Mouse (Mus musculus): Measurements from ENCODE around the gene Tmem81. TPM values are rescaled to one million over a fixed set of nuclear protein-coding genes. Genes with fewer than 3 reads are reported as not detected.
A peak's percentile ranks its signal among the peaks of the same experiment; 100 is the strongest.

Tmem81 gene
- polyA plus RNA-seq, 1 experiment: 6.1 TPM

DNA sequence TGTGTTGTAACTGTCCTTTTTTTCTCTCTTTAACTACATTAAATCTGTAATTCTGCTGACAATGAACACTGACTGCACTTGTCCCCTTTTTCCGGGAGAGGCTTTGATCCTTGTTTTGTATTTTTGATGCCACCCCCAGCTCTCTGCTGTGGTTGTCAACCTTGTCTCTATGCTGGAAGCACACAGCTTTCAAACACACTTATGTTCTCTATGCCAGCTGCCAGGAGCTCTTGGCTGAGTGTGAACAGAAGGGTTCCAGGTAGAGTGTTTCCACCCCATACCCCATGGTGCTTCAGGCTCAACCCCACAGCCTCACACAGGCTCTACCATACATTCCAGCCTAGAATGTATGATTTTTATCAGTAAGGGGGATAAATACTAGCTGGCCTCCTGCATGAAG, 31.5 kb upstream of the Tmem81 start:
- no peak for DNase-seq
- TF ChIP-seq CTCF (IDR thresholded peaks at IDR 0.05; ENCODE audit: borderline replicate concordance, insufficient read depth, low read depth, low read length) (no peak), POLR2A (IDR thresholded peaks at IDR 0.05; ENCODE audit: borderline replicate concordance, insufficient read depth, low read length) (no peak)
- Histone ChIP-seq H3K27me3 (ENCODE audit: control insufficient read depth, insufficient read depth, low read length) (no peaks in the 10 kb centered on the region), H3K4me3 (replicated peaks; ENCODE audit: insufficient read depth, low read depth, low read length) (no peak overlapping the region), H3K4me1 (ENCODE audit: control insufficient read depth, insufficient read depth, low read length) (no peaks in the 10 kb centered on the region; the same call in 1 of the 2 replicates), H3K27ac (ENCODE audit: insufficient read depth, low read length) (no peak overlapping the region)
- 21% methylated on average over 1 of the region's 1 CpGs for WGBS

DNA sequence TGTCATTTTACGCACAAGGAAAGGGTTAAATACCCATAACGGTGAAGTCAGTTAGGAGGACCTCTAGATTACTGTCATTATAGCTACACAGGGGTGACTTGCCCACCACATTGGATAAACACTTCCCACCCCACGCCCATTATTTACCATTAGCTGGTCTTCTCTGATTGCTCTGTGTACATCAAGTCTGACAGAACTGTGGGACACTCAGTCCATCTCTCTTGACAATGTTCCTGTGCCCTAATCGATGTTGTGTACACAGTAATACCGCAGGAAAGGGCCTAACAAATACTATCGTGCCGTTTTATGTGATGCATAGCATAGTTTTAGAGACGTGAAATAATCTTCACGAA, 29.5 kb upstream of the Tmem81 start:
- WGBS: 5% methylated on average over 9 of the region's 9 CpGs
- DNase-seq: no peak

DNA sequence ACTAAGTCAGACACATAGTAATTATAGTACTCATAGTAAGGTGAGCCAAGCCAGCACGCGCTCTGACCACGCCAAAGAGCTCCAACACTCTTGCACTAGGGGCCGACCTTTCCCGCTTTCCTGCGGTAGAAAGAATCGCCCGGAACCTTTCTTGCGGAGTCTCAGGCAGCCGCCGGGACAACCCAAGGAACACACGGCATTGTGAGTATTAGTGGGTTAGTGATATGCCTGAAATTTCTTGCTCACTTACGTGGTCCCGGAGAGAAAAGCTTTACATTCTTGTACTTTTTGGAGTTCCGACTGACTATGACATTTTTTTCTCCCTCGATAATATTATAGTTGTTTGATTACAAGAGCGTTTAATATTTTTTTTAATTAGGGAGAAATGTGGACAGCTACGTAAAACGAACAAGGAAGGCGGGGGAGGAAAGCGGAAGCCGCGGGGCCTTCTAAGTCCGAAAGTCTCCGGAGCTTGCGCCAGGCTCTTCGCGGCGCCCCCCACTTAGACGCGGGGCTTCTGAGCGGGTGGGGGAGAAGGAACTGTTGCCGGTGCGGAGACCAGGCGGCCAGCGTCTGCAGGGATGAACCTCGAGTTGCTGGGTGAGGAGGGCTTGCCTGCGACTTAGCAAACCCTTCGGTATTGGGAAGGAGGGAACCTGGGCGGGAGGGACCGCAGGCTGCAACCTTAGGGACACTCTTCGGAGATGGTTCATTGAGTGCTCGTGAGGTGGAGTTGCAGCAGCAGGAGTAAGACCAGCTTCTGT, 28.9 kb upstream of the Tmem81 start, which contains the start of gene Rbbp5:
Gene Rbbp5, plus strand, starts transcription at position 438 of the 764 bp plus-strand sequence.
- under 1% methylated on average over 43 of the region's 43 CpGs for WGBS
- Histone ChIP-seq H3K27me3 (ENCODE audit: control insufficient read depth, insufficient read depth, low read length) (no peaks in the 10 kb centered on the region), H3K4me1 (ENCODE audit: control insufficient read depth, insufficient read depth, low read length) (no peaks in the 10 kb centered on the region; the same call in 1 of the 2 replicates), H3K4me3 (replicated peaks; ENCODE audit: insufficient read depth, low read depth, low read length) (peak within 1 kb of the TSS; percentile 98), H3K27ac (ENCODE audit: insufficient read depth, low read length) (peak within 1 kb of the TSS; percentile 65; the same call in 1 of the 2 replicates)
- TF ChIP-seq POLR2A (IDR thresholded peaks at IDR 0.05; ENCODE audit: borderline replicate concordance, insufficient read depth, low read length) (peak; percentile 65; the same call in 1 of the 2 replicates), CTCF (IDR thresholded peaks at IDR 0.05; ENCODE audit: borderline replicate concordance, insufficient read depth, low read depth, low read length) (no peak)
- peak; percentile 85 to 91 for DNase-seq

More for the DNA sequence above, 29.5 kb upstream of the Tmem81 start:
- no peak for TF ChIP-seq CTCF (IDR thresholded peaks at IDR 0.05; ENCODE audit: borderline replicate concordance, insufficient read depth, low read depth, low read length)
- Histone ChIP-seq H3K4me1 (ENCODE audit: control insufficient read depth, insufficient read depth, low read length) (no peaks in the 10 kb centered on the region; the same call in 1 of the 2 replicates), H3K4me3 (replicated peaks; ENCODE audit: insufficient read depth, low read depth, low read length) (peak overlapping the region; percentile 98), H3K27ac (ENCODE audit: insufficient read depth, low read length) (peak overlapping the region; percentile 65; the same call in 1 of the 2 replicates), H3K27me3 (ENCODE audit: control insufficient read depth, insufficient read depth, low read length) (no peaks in the 10 kb centered on the region)

DNA sequence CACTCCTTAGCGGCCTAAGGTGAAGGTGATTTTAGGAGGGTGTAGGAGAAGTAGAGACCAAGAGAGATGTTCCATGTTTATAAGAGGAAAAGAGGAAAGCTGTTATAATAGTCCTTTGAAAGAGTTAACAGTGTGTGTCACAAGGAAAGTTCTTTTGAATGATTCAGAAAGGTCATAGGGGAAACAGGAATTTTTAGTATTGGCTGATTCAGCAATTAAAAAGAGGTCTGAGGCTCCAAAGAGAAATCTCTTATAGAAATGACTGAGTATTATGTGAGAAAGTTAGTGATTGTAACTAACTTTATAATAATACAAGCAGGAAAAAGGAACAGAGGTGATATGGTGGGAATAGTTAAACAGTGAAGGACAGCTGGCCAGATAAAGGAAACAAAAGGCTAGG, 26.6 kb upstream of the Tmem81 start:
- Histone ChIP-seq H3K4me3 (replicated peaks; ENCODE audit: insufficient read depth, low read depth, low read length) (no peak overlapping the region), H3K27me3 (ENCODE audit: control insufficient read depth, insufficient read depth, low read length) (no peaks in the 10 kb centered on the region), H3K4me1 (ENCODE audit: control insufficient read depth, insufficient read depth, low read length) (no peaks in the 10 kb centered on the region; the same call in 1 of the 2 replicates), H3K27ac (ENCODE audit: insufficient read depth, low read length) (no peak overlapping the region)
- no peak for TF ChIP-seq CTCF (IDR thresholded peaks at IDR 0.05; ENCODE audit: borderline replicate concordance, insufficient read depth, low read depth, low read length)
- TF ChIP-seq POLR2A (IDR thresholded peaks at IDR 0.05; ENCODE audit: borderline replicate concordance, insufficient read depth, low read length): no peak
- no peak for DNase-seq
- 82% methylated on average over 1 of the region's 1 CpGs for WGBS

DNA sequence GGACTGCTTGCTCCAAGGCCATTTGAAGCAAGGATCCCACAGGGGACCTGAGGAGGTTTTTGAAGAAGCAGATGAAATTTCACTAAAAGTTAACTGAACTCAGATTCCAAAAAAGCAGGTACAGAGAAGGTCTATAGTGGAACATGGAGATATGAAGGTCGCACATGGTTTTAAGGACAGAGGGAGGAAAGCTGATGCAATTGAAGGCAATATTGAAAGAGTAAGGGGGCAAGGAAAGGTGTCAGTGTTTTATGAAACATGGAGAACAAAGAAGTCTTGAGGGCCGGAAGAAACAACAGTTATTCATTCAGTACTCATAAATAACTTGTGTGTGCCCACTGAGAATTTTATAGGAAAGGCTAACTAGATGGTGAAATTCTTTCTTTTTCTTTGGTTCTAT, 24.4 kb upstream of the Tmem81 start:
- no peaks in the 10 kb centered on the region for H3K27me3 ChIP-seq (ENCODE audit: control insufficient read depth, insufficient read depth, low read length)
- 89% methylated on average over 2 of the region's 2 CpGs for WGBS
- TF ChIP-seq POLR2A (IDR thresholded peaks at IDR 0.05; ENCODE audit: borderline replicate concordance, insufficient read depth, low read length) (no peak), CTCF (IDR thresholded peaks at IDR 0.05; ENCODE audit: borderline replicate concordance, insufficient read depth, low read depth, low read length) (no peak)
- no peak overlapping the region for H3K4me3 ChIP-seq (replicated peaks; ENCODE audit: insufficient read depth, low read depth, low read length)
- H3K4me1 ChIP-seq (ENCODE audit: control insufficient read depth, insufficient read depth, low read length): no peaks in the 10 kb centered on the region; the same call in 1 of the 2 replicates
- no peak for DNase-seq
- H3K27ac ChIP-seq (ENCODE audit: insufficient read depth, low read length): no peak overlapping the region

DNA sequence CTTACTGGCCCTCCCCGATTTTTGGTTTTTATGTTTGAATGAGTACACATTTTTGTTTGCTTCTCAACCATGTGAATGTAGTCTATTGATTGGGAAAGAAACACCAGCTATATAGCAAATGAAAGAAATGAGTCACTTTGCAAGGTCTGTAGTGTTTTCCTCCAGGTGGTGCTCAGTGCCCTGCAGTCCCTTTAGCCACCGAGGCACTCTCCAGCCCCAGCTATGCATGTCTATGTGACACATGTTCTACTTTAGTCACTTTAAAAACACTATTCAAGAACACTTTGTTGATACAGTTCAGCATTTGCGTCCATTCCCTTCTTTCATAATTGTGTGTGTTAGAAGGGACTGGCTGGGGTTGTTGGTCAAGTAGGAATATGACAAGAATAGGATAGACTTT, 22.8 kb upstream of the Tmem81 start:
- H3K4me3 ChIP-seq (replicated peaks; ENCODE audit: insufficient read depth, low read depth, low read length): no peak overlapping the region
- no peak overlapping the region for H3K27ac ChIP-seq (ENCODE audit: insufficient read depth, low read length)
- TF ChIP-seq POLR2A (IDR thresholded peaks at IDR 0.05; ENCODE audit: borderline replicate concordance, insufficient read depth, low read length): no peak
- TF ChIP-seq CTCF (IDR thresholded peaks at IDR 0.05; ENCODE audit: borderline replicate concordance, insufficient read depth, low read depth, low read length): no peak
- WGBS: 73% methylated on average over 3 of the region's 3 CpGs
- no peak for DNase-seq
- no peaks in the 10 kb centered on the region for H3K4me1 ChIP-seq (ENCODE audit: control insufficient read depth, insufficient read depth, low read length)
- no peaks in the 10 kb centered on the region for H3K27me3 ChIP-seq (ENCODE audit: control insufficient read depth, insufficient read depth, low read length)

DNA sequence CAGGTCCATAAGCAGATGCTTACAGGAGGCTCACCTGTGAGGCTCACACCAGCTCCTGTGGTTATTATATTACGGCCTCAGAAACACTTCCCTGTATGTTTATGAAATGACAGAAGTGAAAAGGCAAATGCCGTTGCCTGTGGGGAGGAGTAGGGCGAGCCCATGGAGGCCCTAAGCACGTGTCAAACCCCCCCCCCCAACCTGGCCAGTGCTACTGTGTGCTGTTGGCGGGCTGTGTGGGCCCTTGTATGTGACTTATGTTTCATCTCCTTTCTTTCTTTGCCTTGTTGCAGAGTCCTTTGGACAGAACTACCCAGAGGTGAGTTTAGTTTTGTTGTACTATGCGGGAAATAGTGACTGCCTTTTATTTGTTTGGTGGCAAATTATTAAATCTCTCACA, 22.3 kb upstream of the Tmem81 start:
- TF ChIP-seq POLR2A (IDR thresholded peaks at IDR 0.05; ENCODE audit: borderline replicate concordance, insufficient read depth, low read length): no peak
- no peak for DNase-seq
- Histone ChIP-seq H3K27me3 (ENCODE audit: control insufficient read depth, insufficient read depth, low read length) (no peaks in the 10 kb centered on the region), H3K4me1 (ENCODE audit: control insufficient read depth, insufficient read depth, low read length) (no peaks in the 10 kb centered on the region), H3K27ac (ENCODE audit: insufficient read depth, low read length) (no peak overlapping the region), H3K4me3 (replicated peaks; ENCODE audit: insufficient read depth, low read depth, low read length) (no peak overlapping the region)
- 69% methylated on average over 6 of the region's 6 CpGs for WGBS

DNA sequence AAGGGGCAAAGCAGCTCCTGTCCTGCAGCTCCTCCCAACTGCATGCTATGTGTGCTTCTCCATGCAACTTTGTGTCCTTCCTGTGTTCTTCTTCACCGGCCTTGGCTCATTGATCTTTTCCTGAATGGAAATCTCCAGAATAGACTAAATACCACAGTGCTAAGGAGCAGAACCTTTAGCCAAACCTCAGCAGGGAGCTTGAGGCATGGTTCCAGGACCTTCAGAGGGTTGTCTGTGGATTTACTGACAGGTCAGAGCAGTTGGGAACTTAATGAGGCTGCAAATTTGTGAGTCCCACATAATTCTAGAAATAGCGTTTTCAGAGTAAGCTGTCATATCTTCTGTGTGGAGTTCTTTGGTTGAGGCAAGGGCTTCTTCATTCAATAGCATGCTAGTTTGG, 5.5 kb upstream of the Tmem81 start:
- WGBS: 4% methylated on average over 2 of the region's 2 CpGs
- Histone ChIP-seq H3K27ac (ENCODE audit: insufficient read depth, low read length) (no peak overlapping the region), H3K4me3 (replicated peaks; ENCODE audit: insufficient read depth, low read depth, low read length) (no peak overlapping the region), H3K27me3 (ENCODE audit: control insufficient read depth, insufficient read depth, low read length) (no peaks in the 10 kb centered on the region), H3K4me1 (ENCODE audit: control insufficient read depth, insufficient read depth, low read length) (peaks cover 4% of the 10 kb centered on the region; the same call in 1 of the 2 replicates)
- no peak for TF ChIP-seq POLR2A (IDR thresholded peaks at IDR 0.05; ENCODE audit: borderline replicate concordance, insufficient read depth, low read length)
- TF ChIP-seq CTCF (IDR thresholded peaks at IDR 0.05; ENCODE audit: borderline replicate concordance, insufficient read depth, low read depth, low read length): no peak
- DNase-seq: peak; percentile 46 to 58
